Mouse (Mus musculus) midbrain, embryonic 11.5 days (tissue): ENCODE measurements at regions not wholly inside any gene's neighbourhood (a gene's known extent, or its start where the extent isn't known, plus 50 kb on each side); places are given as distances from the start of the nearest gene placed in this dataset.

Source experiments
- ATAC-seq: fragments of 200-750 bp; cut with Nextera tagmentation; 2 replicates; pipeline ENCODE4 v1.8.0; 2017; ENCODE audit warnings: moderate TSS enrichment, moderate library complexity; ENCODE audit not compliant: low FRiP score
- DNase-seq: peaks from one replicate; pipeline ENCODE4 v3.0.0; 2015; ENCODE audit warnings: low spot score; ENCODE audit errors: missing footprints
- H3K27ac ChIP-seq: fragments of 300-500 bp; sonication (generic); 2 replicates; pipeline ENCODE4 v1.5.1; 2014; ENCODE audit warnings: low read depth, low read length
- H3K27me3 ChIP-seq: fragments of 300-500 bp; sonication (generic); 2 replicates; pipeline ENCODE4 v1.6.1; 2014; ENCODE audit warnings: mild to moderate bottlenecking, low read length, moderate library complexity, mixed read lengths; ENCODE audit not compliant: control insufficient read depth, insufficient read depth
- H3K36me3 ChIP-seq: fragments of 300-500 bp; sonication (generic); 2 replicates; pipeline ENCODE4 v1.6.1; 2014; ENCODE audit warnings: mild to moderate bottlenecking, low read length, moderate library complexity, mixed read lengths; ENCODE audit not compliant: control insufficient read depth, insufficient read depth
- H3K4me1 ChIP-seq: fragments of 300-500 bp; sonication (generic); 2 replicates; pipeline ENCODE4 v1.6.1; 2014; ENCODE audit warnings: low read length; ENCODE audit not compliant: control insufficient read depth, insufficient read depth
- H3K4me2 ChIP-seq: fragments of 300-500 bp; sonication (generic); 2 replicates; pipeline ENCODE4 v1.6.1; 2014; ENCODE audit warnings: mild to moderate bottlenecking, moderate library complexity
- H3K4me3 ChIP-seq: fragments of 300-500 bp; sonication (generic); 2 replicates; pipeline ENCODE4 v1.5.1; 2014; ENCODE audit warnings: low read depth, low read length
- H3K9ac ChIP-seq: fragments of 300-500 bp; sonication (generic); 2 replicates; pipeline ENCODE4 v1.6.1; 2014; ENCODE audit warnings: low read length
- H3K9me3 ChIP-seq: fragments of 300-500 bp; sonication (generic); 2 replicates; pipeline ENCODE4 v1.6.1; 2016; ENCODE audit warnings: low read length; ENCODE audit not compliant: control insufficient read depth
- WGBS: fragments of 180-500 bp; shearing (Covaris S2); extraction: QIAGEN DNeasy Blood & Tissue Kit; methylation state at CpG from one replicate; pipeline ENCODE4 v1.1.7; 2014; 5-methylcytosine and 5-hydroxymethylcytosine counted together

GRCm38 (mm10) chr9:23031916-23032315 is 191.0 kb upstream of the Bmper start:
- no peaks in the 10 kb centered on the region for H3K36me3 ChIP-seq
- no peak for ATAC-seq
- H3K27me3 ChIP-seq = peaks cover 4% of the 10 kb centered on the region; the same call in 1 of the 2 replicates

DNA sequence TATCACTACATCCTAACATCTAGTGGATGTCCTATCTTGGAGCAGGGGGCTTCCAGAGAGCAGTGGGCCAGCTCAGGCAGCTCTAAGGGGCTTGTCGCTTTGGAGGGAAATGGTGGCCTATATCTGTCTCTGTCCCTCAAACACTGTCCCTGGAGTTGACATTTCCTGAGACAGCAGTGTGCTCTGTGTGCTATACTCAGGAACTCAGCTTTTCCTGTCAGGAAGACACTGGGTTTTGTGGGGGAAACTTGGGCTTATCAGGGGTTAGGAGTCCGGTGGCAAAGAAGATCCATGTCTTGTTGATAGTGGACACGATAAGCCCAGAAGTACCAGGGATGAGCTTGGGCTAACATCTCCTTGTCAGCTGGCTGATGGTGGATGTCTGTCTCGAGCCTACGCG is 187.6 kb upstream of the Bmper start:
- H3K27ac ChIP-seq = no peak overlapping the region
- H3K27me3 ChIP-seq = peaks cover 8% of the 10 kb centered on the region; the same call in 1 of the 2 replicates

More at GRCm38 (mm10) chr9:23031916-23032315, 191.0 kb upstream of the Bmper start:
- no peaks in the 10 kb centered on the region for H3K9me3 ChIP-seq
- DNase-seq = peak; percentile 37
- H3K27ac ChIP-seq = no peak overlapping the region
- H3K4me2 ChIP-seq = no peak overlapping the region
- WGBS = 88% methylated on average over 9 of the region's 9 CpGs
- peaks cover 12% of the 10 kb centered on the region for H3K4me1 ChIP-seq
- H3K4me3 ChIP-seq = no peak overlapping the region
- no peak overlapping the region for H3K9ac ChIP-seq

DNA sequence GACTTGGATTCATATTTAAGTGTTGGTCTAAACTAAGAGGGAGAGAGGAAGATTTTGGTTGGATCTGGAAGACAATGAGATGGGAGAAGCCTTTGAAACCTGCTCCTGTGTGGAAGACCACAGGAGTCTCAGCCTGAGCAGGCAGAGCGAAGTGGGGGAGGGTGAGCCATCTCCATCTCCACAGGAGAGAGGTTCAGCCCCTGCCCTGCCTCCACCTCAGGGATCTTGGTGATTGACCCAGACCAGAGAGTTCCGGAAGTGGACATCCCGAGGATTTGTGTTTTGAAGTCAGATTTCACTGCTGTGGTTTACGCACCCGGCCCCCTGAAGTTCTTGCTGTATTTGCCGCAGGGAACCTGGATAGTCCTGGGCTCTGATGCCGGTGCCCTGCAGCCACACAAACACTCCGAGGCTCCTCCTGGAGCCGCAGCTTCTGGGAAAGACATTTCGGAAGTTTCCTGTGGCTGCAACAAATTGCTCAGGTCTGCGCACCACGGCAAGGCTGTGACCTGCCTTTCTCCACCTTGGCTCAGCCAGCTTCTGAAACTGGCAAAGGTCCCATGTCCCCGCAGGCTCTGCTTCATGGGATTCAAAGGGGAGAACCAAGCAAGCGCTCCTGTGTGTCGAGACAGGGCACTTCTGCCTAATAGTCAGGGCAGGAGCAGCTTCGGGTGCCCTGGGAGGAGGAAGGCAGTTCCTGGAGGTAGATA is 186.8 kb upstream of the Bmper start:
- Histone ChIP-seq H3K4me1 (peaks cover 6% of the 10 kb centered on the region), H3K4me2 (peak overlapping the region; percentile 46), H3K9ac (peak overlapping the region; percentile 30), H3K4me3 (no peak overlapping the region), H3K27ac (no peak overlapping the region), H3K9me3 (no peaks in the 10 kb centered on the region), H3K27me3 (peaks cover 8% of the 10 kb centered on the region; the same call in 1 of the 2 replicates), H3K36me3 (no peaks in the 10 kb centered on the region)
- no peak for ATAC-seq
- 9% methylated on average over 16 of the region's 16 CpGs for WGBS
- peak; percentile 88 for DNase-seq

More for the DNA sequence above, 187.6 kb upstream of the Bmper start:
- no peak overlapping the region for H3K4me3 ChIP-seq
- WGBS = 64% methylated on average over 6 of the region's 6 CpGs
- no peak overlapping the region for H3K9ac ChIP-seq
- no peaks in the 10 kb centered on the region for H3K9me3 ChIP-seq
- H3K4me1 ChIP-seq = peaks cover 6% of the 10 kb centered on the region
- H3K4me2 ChIP-seq = no peak overlapping the region
- no peaks in the 10 kb centered on the region for H3K36me3 ChIP-seq
- ATAC-seq = no peak
- DNase-seq = peak; percentile 85

GRCm38 (mm10) chr9:23037513-23037914 is 185.4 kb upstream of the Bmper start:
- ATAC-seq = no peak
- peaks cover 6% of the 10 kb centered on the region for H3K4me1 ChIP-seq
- peak; percentile 64 for DNase-seq
- no peak overlapping the region for H3K9ac ChIP-seq
- WGBS = 84% methylated on average over 9 of the region's 9 CpGs
- no peak overlapping the region for H3K4me3 ChIP-seq
- no peak overlapping the region for H3K27ac ChIP-seq
- H3K9me3 ChIP-seq = no peaks in the 10 kb centered on the region
- peaks cover 8% of the 10 kb centered on the region; the same call in 1 of the 2 replicates for H3K27me3 ChIP-seq
- no peak overlapping the region for H3K4me2 ChIP-seq
- no peaks in the 10 kb centered on the region for H3K36me3 ChIP-seq

DNA sequence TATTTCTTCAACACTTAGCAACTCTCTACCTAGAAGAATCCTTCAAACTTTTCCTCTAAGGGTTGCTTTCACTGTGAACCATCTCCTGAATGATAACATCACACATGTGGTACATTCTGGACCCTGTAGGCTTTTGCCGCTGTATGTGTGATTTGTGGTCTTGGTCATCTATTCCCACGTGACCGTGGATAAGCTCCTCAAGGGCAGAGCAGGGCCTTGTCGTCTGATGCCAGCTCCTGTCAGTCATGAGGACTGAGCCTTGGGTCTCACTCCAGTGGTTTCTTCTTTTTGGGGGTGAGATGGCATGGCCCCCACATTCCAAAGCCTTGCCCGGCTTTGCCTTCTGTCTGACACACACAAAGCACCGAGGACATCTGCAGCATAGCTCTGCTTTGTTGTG is 183.3 kb upstream of the Bmper start:
- H3K36me3 ChIP-seq = no peaks in the 10 kb centered on the region
- peaks cover 8% of the 10 kb centered on the region; the same call in 1 of the 2 replicates for H3K27me3 ChIP-seq
- H3K9me3 ChIP-seq = no peaks in the 10 kb centered on the region
- no peak overlapping the region for H3K27ac ChIP-seq
- no peak overlapping the region for H3K4me2 ChIP-seq
- no peak for DNase-seq
- H3K4me3 ChIP-seq = no peak overlapping the region
- peaks cover 6% of the 10 kb centered on the region for H3K4me1 ChIP-seq
- ATAC-seq = no peak
- WGBS = 81% methylated on average over 6 of the region's 6 CpGs
- no peak overlapping the region for H3K9ac ChIP-seq

DNA sequence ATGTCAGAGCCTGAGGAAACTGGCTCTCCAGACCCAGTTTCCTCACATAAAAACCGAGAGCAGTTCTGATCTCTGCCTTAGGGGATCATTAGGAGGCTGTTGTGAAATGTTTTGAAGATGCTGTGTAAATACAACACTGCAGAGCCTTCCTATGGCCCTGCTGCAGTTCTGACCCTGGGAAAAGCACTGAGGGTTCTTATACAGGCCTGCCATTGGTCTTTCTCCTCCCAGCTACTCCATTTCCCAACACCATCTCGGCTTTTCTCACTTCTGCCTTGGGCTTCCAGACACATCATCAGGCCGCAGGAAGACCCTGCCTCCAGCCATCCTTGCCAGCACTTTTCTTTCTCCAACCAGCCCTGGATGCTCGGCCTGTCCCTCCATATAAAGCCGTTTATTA is 181.9 kb upstream of the Bmper start:
- Histone ChIP-seq H3K27me3 (peaks cover 3% of the 10 kb centered on the region; the same call in 1 of the 2 replicates), H3K9me3 (no peaks in the 10 kb centered on the region), H3K4me1 (peaks cover 4% of the 10 kb centered on the region; the same call in 1 of the 2 replicates), H3K4me3 (no peak overlapping the region), H3K36me3 (no peaks in the 10 kb centered on the region), H3K9ac (no peak overlapping the region), H3K27ac (no peak overlapping the region), H3K4me2 (no peak overlapping the region)
- ATAC-seq = no peak
- DNase-seq = peak; percentile 69
- 70% methylated on average over 5 of the region's 5 CpGs for WGBS

- Histone ChIP-seq H3K9ac (no peak overlapping the region), H3K27me3 (peaks cover 3% of the 10 kb centered on the region; the same call in 1 of the 2 replicates), H3K4me1 (no peaks in the 10 kb centered on the region), H3K9me3 (no peaks in the 10 kb centered on the region), H3K4me3 (no peak overlapping the region), H3K4me2 (no peak overlapping the region), H3K27ac (no peak overlapping the region), H3K36me3 (no peaks in the 10 kb centered on the region)
- ATAC-seq (no peak), DNase-seq (peak; percentile 72)
- 74% methylated on average over 22 of the region's 22 CpGs for WGBS
Measured at GRCm38 (mm10) chr9:23041537-23042472, 181.1 kb upstream of the Bmper start.

DNA sequence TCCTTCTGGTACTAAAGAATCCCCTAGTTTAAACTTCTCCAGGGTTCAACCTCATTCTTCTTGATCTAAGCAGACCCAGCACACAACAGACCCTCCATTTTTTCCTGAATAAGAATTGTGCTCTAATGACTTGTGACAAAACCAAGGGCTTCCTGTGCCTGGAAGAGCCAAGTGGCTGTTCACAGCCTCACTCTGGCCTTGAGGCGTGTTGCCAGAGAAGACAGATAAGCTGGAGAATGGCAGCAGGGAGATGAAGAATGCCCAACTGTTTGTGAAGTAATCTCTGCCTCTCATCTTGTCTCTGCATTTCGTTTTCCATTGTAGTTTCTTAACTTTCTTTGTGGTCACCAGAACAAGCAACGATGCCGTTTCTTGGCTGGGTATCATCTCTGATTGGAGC is 179.9 kb upstream of the Bmper start:
- peak; percentile 12 for DNase-seq
- ATAC-seq = no peak
- Histone ChIP-seq H3K4me1 (no peaks in the 10 kb centered on the region), H3K27me3 (no peaks in the 10 kb centered on the region), H3K4me3 (no peak overlapping the region), H3K27ac (no peak overlapping the region), H3K9ac (no peak overlapping the region), H3K4me2 (no peak overlapping the region), H3K36me3 (no peaks in the 10 kb centered on the region), H3K9me3 (no peaks in the 10 kb centered on the region)
- 87% methylated on average over 4 of the region's 4 CpGs for WGBS

DNA sequence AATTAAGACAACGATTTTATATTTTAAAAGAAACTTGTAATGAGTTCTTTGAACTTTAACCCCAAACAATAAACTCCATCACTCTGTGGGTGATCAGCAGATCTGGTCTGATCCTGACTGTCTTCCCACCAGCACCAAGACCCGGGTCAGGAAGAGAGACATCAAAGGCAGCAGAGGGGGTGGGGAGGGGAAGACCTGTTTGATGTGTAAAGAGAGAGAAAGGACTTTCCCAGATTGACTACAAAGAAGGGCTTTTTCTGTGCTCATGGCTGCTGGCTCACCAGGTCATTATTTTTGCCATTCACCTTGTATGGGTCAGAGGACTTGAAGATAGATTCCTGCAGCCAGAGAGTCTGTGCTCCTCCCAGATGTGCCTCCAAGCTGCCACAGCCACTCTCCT is 177.4 kb upstream of the Bmper start:
- no peak overlapping the region for H3K9ac ChIP-seq
- DNase-seq (peak; percentile 75), ATAC-seq (no peak)
- H3K4me2 ChIP-seq = no peak overlapping the region
- H3K27ac ChIP-seq = no peak overlapping the region
- no peaks in the 10 kb centered on the region for H3K9me3 ChIP-seq
- H3K4me1 ChIP-seq = no peaks in the 10 kb centered on the region
- H3K4me3 ChIP-seq = no peak overlapping the region
- 17% methylated on average over 2 of the region's 2 CpGs for WGBS
- H3K36me3 ChIP-seq = no peaks in the 10 kb centered on the region
- no peaks in the 10 kb centered on the region for H3K27me3 ChIP-seq
